Mouse (Mus musculus): Measurements from ENCODE around the gene Zfp37.
"Not testable (repeated sequence)": the region's sequence is repeated elsewhere in the genome, so short reads cannot be mapped to it uniquely, and the experiment has no call there.

The Zfp37 gene

GRCm38 (mm10) chr4:62208696-62209380 lies 22.0 kb downstream of the Zfp37 start:
- DNase-seq (ENCODE audit: low read depth): no peak

DNA sequence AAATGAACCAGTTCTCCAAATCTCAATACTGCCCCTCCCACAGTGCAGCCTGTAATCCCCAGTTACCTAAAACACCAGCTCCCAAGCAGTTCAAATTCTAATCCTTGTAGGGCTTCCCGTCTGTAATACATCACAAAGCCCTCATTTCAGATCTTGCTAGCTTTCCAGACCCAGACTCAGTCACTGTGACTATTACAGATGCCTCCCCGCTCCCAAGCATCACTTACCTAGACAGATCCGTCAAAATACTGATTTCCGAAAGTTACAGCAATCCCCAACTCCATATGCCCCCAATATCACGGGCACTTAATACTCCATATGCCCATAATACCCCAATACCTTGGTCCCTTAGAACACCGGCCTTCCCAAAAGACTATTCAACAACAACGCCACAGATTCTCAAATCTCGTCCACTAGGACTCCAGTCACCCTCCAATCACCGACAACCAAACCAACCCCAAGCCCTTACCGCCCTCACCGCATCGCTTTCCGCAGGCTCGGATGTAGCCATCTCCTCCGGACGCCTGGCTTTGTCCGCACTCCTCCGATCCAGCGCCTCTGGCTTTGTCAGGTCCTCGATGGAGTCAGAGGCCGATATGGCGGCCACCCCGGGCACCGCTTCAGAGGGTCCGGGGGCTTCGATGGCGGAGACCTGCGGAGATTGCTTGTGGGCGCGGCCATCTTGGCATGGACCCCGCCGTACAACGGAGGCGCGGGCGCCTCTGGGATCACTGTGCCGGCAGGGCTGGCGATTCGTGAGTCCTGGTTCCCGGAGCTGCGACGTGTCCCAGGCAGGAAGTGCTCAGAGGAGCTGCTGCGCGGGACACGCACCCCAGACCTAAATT lies 22.8 kb downstream of the Zfp37 start:
- DNase-seq (ENCODE audit: low read depth): no peak

GRCm38 (mm10) chr4:62199923-62200529 lies 30.8 kb downstream of the Zfp37 start:
- no peak for DNase-seq (ENCODE audit: low read depth)

GRCm38 (mm10) chr4:62188778-62189177 lies 42.1 kb downstream of the Zfp37 start:
- no peak for DNase-seq (ENCODE audit: low read depth)

DNA sequence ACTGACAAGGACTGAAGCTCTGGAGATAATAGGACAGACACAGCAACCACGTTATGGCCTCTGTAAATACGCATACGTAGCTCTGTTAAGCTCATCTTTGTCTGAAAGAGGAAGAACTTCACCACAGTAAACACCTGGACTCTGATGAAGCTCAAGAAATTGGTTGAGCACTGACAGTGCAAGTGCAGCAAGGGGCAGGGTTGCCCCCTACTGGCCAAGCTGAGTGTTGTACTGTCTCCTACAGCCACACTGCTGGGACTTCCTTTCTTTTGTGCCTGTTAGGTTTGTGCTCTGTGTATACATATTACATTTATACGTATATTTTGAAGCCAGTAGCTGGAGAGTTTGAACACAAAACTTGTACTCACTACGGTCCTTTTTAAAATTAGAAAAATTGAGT lies 53.6 kb downstream of the Zfp37 start:
- peak; percentile 4 for DNase-seq (ENCODE audit: low read depth)

- DNase-seq (ENCODE audit: low read depth): no peak
Observed at GRCm38 (mm10) chr4:62174471-62174870, 56.4 kb downstream of the Zfp37 start.

DNA sequence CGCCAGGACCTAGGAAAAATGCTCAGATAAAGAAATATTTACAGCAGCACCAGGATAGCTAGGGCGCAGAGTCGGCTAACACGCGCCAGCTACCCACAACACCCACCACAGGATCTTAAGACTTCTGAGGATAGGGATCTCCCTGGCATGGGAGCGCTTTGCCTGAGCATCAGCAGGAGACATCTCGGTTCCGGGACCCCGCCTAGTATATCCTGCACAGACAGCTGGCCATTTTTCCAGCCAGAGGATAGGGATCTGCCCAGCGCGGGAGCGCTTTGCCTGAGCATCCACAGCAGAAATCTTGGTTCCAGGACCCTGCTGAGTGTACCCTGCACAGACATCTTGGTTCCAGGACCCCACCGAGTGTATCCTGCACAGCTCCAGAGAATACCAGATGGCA lies 63.2 kb downstream of the Zfp37 start:
- not testable (repeated sequence) for DNase-seq (ENCODE audit: low read depth)

DNA sequence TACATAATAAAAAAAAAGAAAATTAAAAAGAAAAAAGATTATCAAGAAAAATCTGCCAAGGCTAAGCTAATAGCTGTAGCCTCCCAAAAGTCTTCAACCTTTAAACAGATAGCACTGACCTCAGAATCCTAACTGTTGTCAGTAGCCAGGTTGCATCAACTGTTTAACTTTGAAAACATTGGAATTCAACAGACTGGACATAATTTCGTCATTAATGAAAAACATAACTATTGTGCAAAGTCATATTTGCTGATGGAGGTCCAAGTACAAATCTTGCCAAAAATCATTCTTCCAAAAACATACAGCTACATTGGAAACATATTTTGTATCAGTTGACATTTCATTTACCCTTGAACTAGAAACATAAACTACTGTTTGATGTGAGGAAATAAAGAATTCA lies 72.4 kb downstream of the Zfp37 start:
- no peak for DNase-seq (ENCODE audit: low read depth)

- DNase-seq (ENCODE audit: low read depth): no peak
Observed at GRCm38 (mm10) chr4:62150811-62151210, 80.0 kb downstream of the Zfp37 start, which contains the start of gene Mup21. Gene Mup21, minus strand, starts transcription at chr4:62150863.

All from induced T-regulatory cell, adult 2 months (primary cell).